Mouse (Mus musculus): ENCODE measurements at regions not wholly inside any gene's neighbourhood (a gene's known extent, or its start where the extent isn't known, plus 50 kb on each side); places are given as distances from the start of the nearest gene placed in this dataset.
"Not testable (repeated sequence)": the region's sequence is repeated elsewhere in the genome, so short reads cannot be mapped to it uniquely, and the experiment has no call there.

GRCm38 (mm10) chr2:9042355-9042754 is 838.7 kb upstream of the 4930412O13Rik start:
- ATAC-seq (replicated peaks; ENCODE audit: insufficient number of reproducible peaks, low FRiP score, low TSS enrichment); H3K4me1 ChIP-seq (ENCODE audit: control insufficient read depth, insufficient read depth, low read length); H3K36me3 ChIP-seq (ENCODE audit: control insufficient read depth, insufficient read depth, low read length); H3K4me2 ChIP-seq; H3K4me3 ChIP-seq (ENCODE audit: low read depth, low read length); H3K9me3 ChIP-seq (replicated peaks; ENCODE audit: control insufficient read depth, low read length); H3K27me3 ChIP-seq (ENCODE audit: control insufficient read depth, insufficient read depth, low read length); H3K27ac ChIP-seq (ENCODE audit: low read depth, low read length); H3K9ac ChIP-seq (ENCODE audit: low read depth, low read length): not testable (repeated sequence)
- WGBS (ENCODE audit: insufficient replicate concordance), result 49% methylated on average over 21 of the region's 21 CpGs

DNA sequence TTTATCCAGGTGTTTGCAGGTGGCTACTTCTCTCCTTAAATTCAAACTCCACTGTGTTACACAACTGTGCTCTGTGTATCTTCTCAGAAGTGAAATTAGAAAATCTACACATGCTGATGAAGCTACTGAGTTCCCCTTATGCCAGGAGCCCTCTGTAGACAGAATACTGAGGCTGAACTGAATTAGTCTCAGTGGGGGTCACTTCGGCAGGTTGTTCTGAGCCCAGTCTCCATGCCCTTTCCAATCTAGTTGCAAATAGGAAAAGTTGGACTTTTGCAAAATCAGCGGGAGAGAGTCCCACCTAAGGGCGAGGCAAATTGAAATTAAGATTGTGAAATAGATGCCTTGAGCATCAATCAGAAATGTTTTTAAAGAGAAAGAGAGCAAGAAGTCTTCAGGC is 833.1 kb upstream of the 4930412O13Rik start:
- Histone ChIP-seq H3K9me3 (replicated peaks; ENCODE audit: control insufficient read depth, low read length) (no peaks in the 10 kb centered on the region), H3K9ac (ENCODE audit: low read depth, low read length) (no peak overlapping the region), H3K4me3 (ENCODE audit: low read depth, low read length) (no peak overlapping the region), H3K27ac (ENCODE audit: low read depth, low read length) (no peak overlapping the region), H3K4me1 (ENCODE audit: control insufficient read depth, insufficient read depth, low read length) (no peaks in the 10 kb centered on the region), H3K4me2 (no peak overlapping the region), H3K27me3 (ENCODE audit: control insufficient read depth, insufficient read depth, low read length) (no peaks in the 10 kb centered on the region), H3K36me3 (ENCODE audit: control insufficient read depth, insufficient read depth, low read length) (no peaks in the 10 kb centered on the region)
- WGBS (ENCODE audit: insufficient replicate concordance), result 67% methylated on average over 3 of the region's 3 CpGs
- ATAC-seq (replicated peaks; ENCODE audit: insufficient number of reproducible peaks, low FRiP score, low TSS enrichment), result no peak

DNA sequence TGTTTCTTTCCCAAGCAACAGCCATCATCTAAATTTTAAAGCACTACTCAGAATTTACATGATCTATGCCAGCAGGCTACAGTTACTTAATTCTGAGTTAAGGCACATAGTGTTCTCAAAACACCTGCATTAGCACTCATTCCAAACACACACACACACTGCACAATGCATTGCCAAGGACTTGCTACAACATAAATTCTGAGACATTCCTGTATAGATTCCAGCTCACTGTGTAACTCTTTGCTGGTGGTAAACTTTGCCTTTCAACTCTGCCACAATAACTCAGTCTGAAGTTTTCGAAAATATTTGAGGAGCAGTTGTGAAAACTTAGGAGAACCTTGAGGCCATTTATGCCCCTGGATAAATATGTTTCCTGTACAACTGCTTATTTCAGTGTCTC is 807.2 kb upstream of the 4930412O13Rik start:
- H3K4me2 ChIP-seq, result no peak overlapping the region
- no peak overlapping the region for H3K4me3 ChIP-seq (ENCODE audit: low read depth, low read length)
- H3K27ac ChIP-seq (ENCODE audit: low read depth, low read length), result no peak overlapping the region
- no peak for ATAC-seq (replicated peaks; ENCODE audit: insufficient number of reproducible peaks, low FRiP score, low TSS enrichment)
- no peaks in the 10 kb centered on the region for H3K36me3 ChIP-seq (ENCODE audit: control insufficient read depth, insufficient read depth, low read length)
- H3K27me3 ChIP-seq (ENCODE audit: control insufficient read depth, insufficient read depth, low read length), result no peaks in the 10 kb centered on the region
- 67% methylated on average over 1 of the region's 1 CpGs for WGBS (ENCODE audit: insufficient replicate concordance)
- no peak overlapping the region for H3K9ac ChIP-seq (ENCODE audit: low read depth, low read length)
- H3K9me3 ChIP-seq (replicated peaks; ENCODE audit: control insufficient read depth, low read length), result no peaks in the 10 kb centered on the region
- H3K4me1 ChIP-seq (ENCODE audit: control insufficient read depth, insufficient read depth, low read length), result no peaks in the 10 kb centered on the region

DNA sequence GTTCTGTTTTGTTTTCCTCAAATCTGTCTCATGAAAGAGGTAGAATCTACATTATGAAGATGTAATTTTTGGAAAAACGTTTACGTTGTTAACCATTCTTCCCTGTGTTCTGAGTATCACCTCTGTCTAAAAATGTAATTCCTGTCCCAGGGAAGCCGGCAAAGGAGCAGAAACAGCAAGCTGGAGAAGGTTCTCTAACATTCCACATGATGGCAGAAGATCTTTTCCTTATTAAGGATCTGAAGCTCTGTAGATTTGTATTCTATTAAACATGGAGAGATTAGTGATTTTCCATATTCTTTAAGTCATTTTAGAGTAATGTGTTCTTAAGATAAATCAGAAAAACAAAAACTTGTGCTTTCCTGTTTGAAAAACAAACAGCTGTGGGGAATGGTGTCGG is 802.9 kb upstream of the 4930412O13Rik start:
- Histone ChIP-seq H3K27ac (ENCODE audit: low read depth, low read length) (no peak overlapping the region), H3K4me2 (no peak overlapping the region), H3K36me3 (ENCODE audit: control insufficient read depth, insufficient read depth, low read length) (no peaks in the 10 kb centered on the region), H3K9ac (ENCODE audit: low read depth, low read length) (no peak overlapping the region), H3K27me3 (ENCODE audit: control insufficient read depth, insufficient read depth, low read length) (no peaks in the 10 kb centered on the region), H3K4me1 (ENCODE audit: control insufficient read depth, insufficient read depth, low read length) (no peaks in the 10 kb centered on the region), H3K9me3 (replicated peaks; ENCODE audit: control insufficient read depth, low read length) (no peaks in the 10 kb centered on the region), H3K4me3 (ENCODE audit: low read depth, low read length) (no peak overlapping the region)
- 73% methylated on average over 4 of the region's 4 CpGs for WGBS (ENCODE audit: insufficient replicate concordance)
- no peak for ATAC-seq (replicated peaks; ENCODE audit: insufficient number of reproducible peaks, low FRiP score, low TSS enrichment)

DNA sequence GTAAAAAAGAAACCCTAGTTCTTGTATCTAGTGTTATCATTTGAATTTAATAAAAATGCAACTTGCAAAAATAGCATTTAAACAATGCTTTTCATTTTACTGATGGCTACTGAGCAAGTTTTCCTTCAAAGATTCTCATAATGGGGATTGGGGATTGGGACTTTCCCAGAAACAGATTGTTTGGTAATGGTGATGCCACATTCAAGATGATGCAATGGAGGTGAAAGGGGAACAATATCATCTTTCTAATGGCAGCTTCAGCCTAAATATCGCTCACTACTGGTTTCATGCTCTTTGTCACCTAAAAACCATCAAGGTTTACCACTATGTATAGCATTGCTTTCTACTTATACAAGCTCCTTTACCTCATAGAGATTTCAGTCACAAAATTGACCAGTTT is 799.3 kb upstream of the 4930412O13Rik start:
- H3K27me3 ChIP-seq (ENCODE audit: control insufficient read depth, insufficient read depth, low read length), result no peaks in the 10 kb centered on the region
- H3K36me3 ChIP-seq (ENCODE audit: control insufficient read depth, insufficient read depth, low read length), result no peaks in the 10 kb centered on the region
- no peak overlapping the region for H3K4me3 ChIP-seq (ENCODE audit: low read depth, low read length)
- H3K9me3 ChIP-seq (replicated peaks; ENCODE audit: control insufficient read depth, low read length), result no peaks in the 10 kb centered on the region
- WGBS (ENCODE audit: insufficient replicate concordance), result 74% methylated on average over 1 of the region's 1 CpGs
- H3K27ac ChIP-seq (ENCODE audit: low read depth, low read length), result no peak overlapping the region
- no peak for ATAC-seq (replicated peaks; ENCODE audit: insufficient number of reproducible peaks, low FRiP score, low TSS enrichment)
- no peak overlapping the region for H3K9ac ChIP-seq (ENCODE audit: low read depth, low read length)
- H3K4me1 ChIP-seq (ENCODE audit: control insufficient read depth, insufficient read depth, low read length), result no peaks in the 10 kb centered on the region
- H3K4me2 ChIP-seq, result no peak overlapping the region

DNA sequence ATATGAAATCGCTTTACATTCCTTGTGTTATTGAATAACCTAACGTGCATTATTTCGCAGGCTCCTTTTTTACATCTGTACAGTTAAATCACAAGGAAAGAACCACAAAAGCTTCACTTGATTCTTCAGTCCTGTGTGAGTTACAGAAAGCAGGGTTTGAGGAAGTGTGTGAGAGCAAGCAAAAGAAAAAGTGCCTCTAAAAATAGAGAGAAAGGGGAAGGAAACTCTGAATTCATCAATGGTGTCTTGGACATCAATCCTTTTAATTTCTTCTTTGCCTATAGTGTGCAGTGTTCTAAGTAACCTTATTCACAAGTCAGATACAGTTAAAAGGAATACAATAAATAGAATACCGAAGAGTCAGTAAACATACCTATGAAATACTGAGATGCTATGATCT is 785.7 kb upstream of the 4930412O13Rik start:
- Histone ChIP-seq H3K4me3 (ENCODE audit: low read depth, low read length) (no peak overlapping the region), H3K27ac (ENCODE audit: low read depth, low read length) (no peak overlapping the region), H3K4me2 (no peak overlapping the region), H3K4me1 (ENCODE audit: control insufficient read depth, insufficient read depth, low read length) (no peaks in the 10 kb centered on the region), H3K36me3 (ENCODE audit: control insufficient read depth, insufficient read depth, low read length) (no peaks in the 10 kb centered on the region), H3K9ac (ENCODE audit: low read depth, low read length) (no peak overlapping the region), H3K9me3 (replicated peaks; ENCODE audit: control insufficient read depth, low read length) (no peaks in the 10 kb centered on the region), H3K27me3 (ENCODE audit: control insufficient read depth, insufficient read depth, low read length) (no peaks in the 10 kb centered on the region)
- ATAC-seq (replicated peaks; ENCODE audit: insufficient number of reproducible peaks, low FRiP score, low TSS enrichment), result no peak
- 82% methylated on average over 4 of the region's 4 CpGs for WGBS (ENCODE audit: insufficient replicate concordance)

- H3K9me3 ChIP-seq (replicated peaks; ENCODE audit: control insufficient read depth, low read length), result no peaks in the 10 kb centered on the region
- H3K4me2 ChIP-seq, result no peak overlapping the region
- 66% methylated on average over 3 of the region's 3 CpGs for WGBS (ENCODE audit: insufficient replicate concordance)
- no peaks in the 10 kb centered on the region for H3K36me3 ChIP-seq (ENCODE audit: control insufficient read depth, insufficient read depth, low read length)
- H3K27me3 ChIP-seq (ENCODE audit: control insufficient read depth, insufficient read depth, low read length), result no peaks in the 10 kb centered on the region
- H3K4me1 ChIP-seq (ENCODE audit: control insufficient read depth, insufficient read depth, low read length), result no peaks in the 10 kb centered on the region
- ATAC-seq (replicated peaks; ENCODE audit: insufficient number of reproducible peaks, low FRiP score, low TSS enrichment), result no peak
- H3K9ac ChIP-seq (ENCODE audit: low read depth, low read length), result no peak overlapping the region
- no peak overlapping the region for H3K4me3 ChIP-seq (ENCODE audit: low read depth, low read length)
- no peak overlapping the region for H3K27ac ChIP-seq (ENCODE audit: low read depth, low read length)
These were observed 764.4 kb upstream of the 4930412O13Rik start for GRCm38 (mm10) chr2:9116697-9117096.

GRCm38 (mm10) chr2:9117523-9117922 is 763.5 kb upstream of the 4930412O13Rik start:
- Histone ChIP-seq H3K4me3 (ENCODE audit: low read depth, low read length) (no peak overlapping the region), H3K9ac (ENCODE audit: low read depth, low read length) (no peak overlapping the region), H3K4me1 (ENCODE audit: control insufficient read depth, insufficient read depth, low read length) (no peaks in the 10 kb centered on the region), H3K27ac (ENCODE audit: low read depth, low read length) (no peak overlapping the region), H3K9me3 (replicated peaks; ENCODE audit: control insufficient read depth, low read length) (no peaks in the 10 kb centered on the region), H3K27me3 (ENCODE audit: control insufficient read depth, insufficient read depth, low read length) (no peaks in the 10 kb centered on the region), H3K4me2 (no peak overlapping the region), H3K36me3 (ENCODE audit: control insufficient read depth, insufficient read depth, low read length) (no peaks in the 10 kb centered on the region)
- WGBS (ENCODE audit: insufficient replicate concordance), result 74% methylated on average over 5 of the region's 5 CpGs
- no peak for ATAC-seq (replicated peaks; ENCODE audit: insufficient number of reproducible peaks, low FRiP score, low TSS enrichment)

DNA sequence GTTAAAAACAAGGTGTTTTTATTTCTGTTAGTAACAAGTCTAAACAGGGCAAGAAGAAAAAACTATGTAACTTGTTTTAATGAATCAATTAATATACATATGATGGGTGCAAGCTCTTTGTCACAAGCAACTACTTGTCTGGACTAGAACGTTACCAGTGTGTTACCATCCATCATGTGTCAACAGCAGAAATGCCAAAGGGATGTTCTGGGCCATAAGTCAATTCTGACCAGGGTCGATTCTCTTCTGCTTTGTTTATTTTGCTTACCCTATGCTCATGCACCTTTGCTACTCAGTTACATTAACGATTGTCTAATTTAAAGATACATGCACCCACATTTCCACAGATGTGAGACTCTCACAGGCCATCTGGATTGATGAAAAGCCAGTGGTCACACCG is 744.1 kb upstream of the 4930412O13Rik start:
- no peak overlapping the region for H3K4me3 ChIP-seq (ENCODE audit: low read depth, low read length)
- ATAC-seq (replicated peaks; ENCODE audit: insufficient number of reproducible peaks, low FRiP score, low TSS enrichment), result no peak
- H3K9me3 ChIP-seq (replicated peaks; ENCODE audit: control insufficient read depth, low read length), result no peaks in the 10 kb centered on the region
- WGBS (ENCODE audit: insufficient replicate concordance), result 42% methylated on average over 4 of the region's 4 CpGs
- H3K36me3 ChIP-seq (ENCODE audit: control insufficient read depth, insufficient read depth, low read length), result no peaks in the 10 kb centered on the region
- no peak overlapping the region for H3K4me2 ChIP-seq
- H3K4me1 ChIP-seq (ENCODE audit: control insufficient read depth, insufficient read depth, low read length), result no peaks in the 10 kb centered on the region
- no peak overlapping the region for H3K27ac ChIP-seq (ENCODE audit: low read depth, low read length)
- no peak overlapping the region for H3K9ac ChIP-seq (ENCODE audit: low read depth, low read length)
- H3K27me3 ChIP-seq (ENCODE audit: control insufficient read depth, insufficient read depth, low read length), result no peaks in the 10 kb centered on the region
